Mouse (Mus musculus): ENCODE data around the gene Pla2g4d. TPM values are rescaled to one million over a fixed set of nuclear protein-coding genes. Genes with fewer than 3 reads are reported as not detected.

The Pla2g4d gene
- polyA plus RNA-seq, 1 experiment from 2014 or later, result 0.09 TPM

DNA sequence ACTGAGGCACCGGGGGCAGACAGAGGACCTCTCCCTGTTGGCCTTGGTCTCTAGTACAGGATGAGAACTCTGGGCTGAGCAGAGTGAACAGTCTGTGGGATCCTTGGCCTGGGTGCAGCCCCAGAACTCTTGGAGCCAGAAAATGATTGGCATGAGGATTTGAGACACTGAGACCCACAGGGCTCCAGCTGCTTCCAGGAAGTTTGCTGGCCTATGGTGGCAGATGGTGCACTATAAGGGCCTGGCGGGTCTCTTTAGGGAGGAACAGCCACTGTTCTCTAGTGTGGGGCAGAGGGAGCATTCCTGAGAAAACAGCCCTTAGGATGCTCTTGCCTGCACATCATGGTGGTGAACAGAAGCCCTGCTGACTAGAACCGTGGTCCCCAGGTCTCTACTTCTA, 596 bp downstream of the Pla2g4d start:
- H3K27ac ChIP-seq, result no peak overlapping the region
- no peaks in the 10 kb centered on the region for H3K27me3 ChIP-seq
- no peak overlapping the region for H3K4me3 ChIP-seq
- 83% methylated on average over 3 of the region's 3 CpGs for WGBS
- H3K4me1 ChIP-seq, result no peaks in the 10 kb centered on the region
- no peaks in the 10 kb centered on the region for H3K9me3 ChIP-seq
- no peak overlapping the region for H3K9ac ChIP-seq
- H3K4me2 ChIP-seq (replicated peaks), result no peak overlapping the region
- ATAC-seq (ENCODE audit: insufficient number of reproducible peaks, insufficient read depth, low FRiP score, low TSS enrichment), result no peak
- no peaks in the 10 kb centered on the region for H3K36me3 ChIP-seq

DNA sequence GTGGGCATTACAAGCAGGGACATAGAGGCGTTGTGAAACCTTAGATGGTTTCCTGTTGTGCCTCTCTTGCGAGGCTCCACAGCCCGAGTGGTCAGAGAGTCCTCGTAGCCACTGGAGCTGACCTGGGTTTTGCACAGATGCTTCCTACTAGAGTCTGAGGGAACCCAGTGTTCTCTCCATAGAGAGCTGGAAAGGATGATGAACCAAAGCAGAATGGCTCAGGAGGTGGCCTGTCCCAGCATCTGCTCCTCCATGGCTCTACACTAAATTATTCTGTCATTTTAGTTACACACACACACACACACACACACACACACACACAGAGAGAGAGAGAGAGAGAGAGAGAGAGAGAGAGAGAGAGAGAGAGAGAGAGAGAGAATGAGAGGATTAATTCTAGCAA, 3.4 kb downstream of the Pla2g4d start:
- H3K4me1 ChIP-seq, result no peaks in the 10 kb centered on the region
- H3K27ac ChIP-seq, result no peak overlapping the region
- no peaks in the 10 kb centered on the region for H3K9me3 ChIP-seq
- no peaks in the 10 kb centered on the region for H3K27me3 ChIP-seq
- no peak overlapping the region for H3K9ac ChIP-seq
- H3K36me3 ChIP-seq, result no peaks in the 10 kb centered on the region
- WGBS, result 64% methylated on average over 4 of the region's 4 CpGs
- no peak overlapping the region for H3K4me2 ChIP-seq (replicated peaks)
- ATAC-seq (ENCODE audit: insufficient number of reproducible peaks, insufficient read depth, low FRiP score, low TSS enrichment), result no peak
- no peak overlapping the region for H3K4me3 ChIP-seq

DNA sequence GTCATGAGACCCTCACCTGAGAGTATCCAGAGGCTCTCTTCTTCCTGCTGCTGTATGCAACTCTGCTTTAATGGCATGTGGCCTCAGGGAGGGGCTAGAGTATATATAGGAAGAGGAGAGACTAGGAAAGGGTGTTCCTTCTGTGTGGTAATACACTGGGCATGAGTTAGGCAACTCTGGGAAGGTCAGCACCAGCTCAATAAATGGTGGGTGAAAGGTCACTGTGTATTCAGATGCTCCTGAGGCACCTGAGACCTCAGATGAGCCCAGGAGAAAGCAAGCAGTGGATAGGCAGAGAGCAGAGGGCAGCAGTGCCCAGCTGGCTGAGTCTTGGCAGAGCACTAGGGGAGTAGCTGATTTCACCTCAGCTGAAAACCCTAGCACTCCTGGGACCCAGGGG, 4.3 kb downstream of the Pla2g4d start:
- ATAC-seq (ENCODE audit: insufficient number of reproducible peaks, insufficient read depth, low FRiP score, low TSS enrichment), result no peak
- Histone ChIP-seq H3K9ac (no peak overlapping the region), H3K27ac (no peak overlapping the region), H3K4me3 (no peak overlapping the region), H3K36me3 (no peaks in the 10 kb centered on the region), H3K4me2 (replicated peaks) (no peak overlapping the region), H3K27me3 (no peaks in the 10 kb centered on the region), H3K9me3 (no peaks in the 10 kb centered on the region), H3K4me1 (no peaks in the 10 kb centered on the region)

DNA sequence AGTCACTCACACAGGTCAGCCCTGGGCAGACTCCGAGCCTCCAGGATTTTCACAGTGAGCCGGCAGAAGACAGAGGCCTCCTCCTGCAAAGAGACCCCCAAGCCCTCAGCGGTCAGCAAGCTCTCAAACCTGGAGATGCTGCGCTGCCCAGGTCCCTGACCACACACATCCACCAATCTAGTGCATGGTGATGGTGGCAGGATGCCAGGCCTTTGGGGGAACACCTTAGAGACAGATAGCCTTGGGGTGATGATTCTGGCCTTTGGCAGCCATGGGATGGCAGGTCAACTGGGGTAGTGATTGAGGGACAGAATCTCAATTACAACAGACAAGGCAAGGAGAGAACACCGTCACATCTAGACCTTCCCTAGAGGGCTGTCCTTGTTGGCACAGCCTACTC, 4.9 kb downstream of the Pla2g4d start:
- H3K9me3 ChIP-seq, result no peaks in the 10 kb centered on the region
- H3K27me3 ChIP-seq, result no peaks in the 10 kb centered on the region
- H3K36me3 ChIP-seq, result no peaks in the 10 kb centered on the region
- H3K27ac ChIP-seq, result no peak overlapping the region
- ATAC-seq (ENCODE audit: insufficient number of reproducible peaks, insufficient read depth, low FRiP score, low TSS enrichment), result no peak
- whole genome bisulfite sequencing, result 75% methylated on average over 5 of the region's 5 CpGs
- no peak overlapping the region for H3K9ac ChIP-seq
- H3K4me2 ChIP-seq (replicated peaks), result no peak overlapping the region
- H3K4me1 ChIP-seq, result no peaks in the 10 kb centered on the region
- H3K4me3 ChIP-seq, result no peak overlapping the region

DNA sequence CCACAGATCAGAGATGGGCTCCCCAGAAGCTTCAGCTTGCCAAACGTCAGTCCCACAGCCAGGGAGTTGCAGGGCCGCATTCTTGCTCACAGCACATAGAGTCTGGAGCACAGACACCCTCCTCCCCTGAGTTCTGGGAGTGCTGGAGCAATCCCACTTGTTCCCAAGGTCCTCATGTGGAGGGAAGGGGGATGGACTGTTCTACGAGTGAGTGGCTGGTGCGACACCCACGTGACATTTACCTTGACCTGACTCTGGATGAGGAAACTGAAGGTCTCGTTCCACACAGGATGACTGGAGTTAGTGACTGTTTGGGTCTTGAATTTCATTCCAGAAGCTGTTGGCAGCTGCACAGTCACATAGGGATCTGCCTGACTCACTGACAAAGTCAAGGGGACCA, 5.4 kb downstream of the Pla2g4d start:
- no peak for ATAC-seq (ENCODE audit: insufficient number of reproducible peaks, insufficient read depth, low FRiP score, low TSS enrichment)

DNA sequence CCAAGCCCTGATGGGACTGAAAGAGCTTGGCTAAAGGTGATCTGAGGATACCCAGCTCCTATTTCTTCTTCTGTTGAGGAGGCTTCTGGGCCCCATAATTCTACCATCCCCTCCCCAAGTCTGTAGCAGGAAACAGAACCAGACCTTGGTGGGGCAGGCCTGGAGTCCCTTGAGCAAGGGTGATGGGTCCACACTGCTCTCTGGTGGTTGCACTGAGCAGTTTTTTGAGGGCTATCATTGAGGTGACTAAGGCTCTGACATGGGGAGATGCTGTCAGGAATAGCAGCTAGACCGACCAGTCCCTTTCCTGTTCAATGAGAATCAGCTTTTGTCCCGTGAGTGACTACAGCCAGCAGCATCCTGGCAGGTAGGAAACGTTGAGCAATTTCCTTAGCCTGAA, 7.8 kb downstream of the Pla2g4d start:
- WGBS, result 49% methylated on average over 3 of the region's 3 CpGs
- H3K27me3 ChIP-seq, result no peaks in the 10 kb centered on the region

More for the DNA sequence above, 5.4 kb downstream of the Pla2g4d start:
- Histone ChIP-seq H3K27ac (no peak overlapping the region), H3K4me3 (no peak overlapping the region), H3K36me3 (no peaks in the 10 kb centered on the region), H3K9ac (no peak overlapping the region), H3K4me1 (no peaks in the 10 kb centered on the region), H3K4me2 (replicated peaks) (no peak overlapping the region), H3K9me3 (no peaks in the 10 kb centered on the region), H3K27me3 (no peaks in the 10 kb centered on the region)
- 50% methylated on average over 6 of the region's 6 CpGs for WGBS

DNA sequence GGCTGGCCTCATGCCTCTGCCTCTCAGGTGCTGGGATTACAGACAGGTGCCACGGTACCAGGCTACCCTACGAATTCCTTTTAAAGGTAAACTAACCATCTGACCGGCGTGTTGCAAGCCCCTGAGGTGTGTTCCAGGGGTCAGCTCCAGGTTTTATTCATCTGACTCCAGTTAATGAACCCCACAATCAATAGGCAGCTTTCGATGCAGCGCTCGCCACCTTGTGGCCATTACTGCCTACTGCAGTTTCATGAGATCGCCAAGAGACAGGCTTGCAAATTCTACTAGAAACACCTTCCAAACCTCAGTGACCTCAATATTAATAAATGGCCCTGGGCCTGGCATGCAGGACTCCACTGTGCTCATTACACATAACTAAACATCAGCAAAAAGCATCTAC, 9.0 kb downstream of the Pla2g4d start:
- Histone ChIP-seq H3K9me3 (no peaks in the 10 kb centered on the region), H3K4me1 (no peaks in the 10 kb centered on the region), H3K36me3 (no peaks in the 10 kb centered on the region), H3K27ac (no peak overlapping the region), H3K27me3 (no peaks in the 10 kb centered on the region), H3K9ac (no peak overlapping the region), H3K4me2 (replicated peaks) (no peak overlapping the region), H3K4me3 (no peak overlapping the region)
- no peak for ATAC-seq (ENCODE audit: insufficient number of reproducible peaks, insufficient read depth, low FRiP score, low TSS enrichment)
- WGBS, result 13% methylated on average over 8 of the region's 8 CpGs

More for the DNA sequence above, 7.8 kb downstream of the Pla2g4d start:
- Histone ChIP-seq H3K9ac (no peak overlapping the region), H3K27ac (no peak overlapping the region), H3K4me3 (no peak overlapping the region), H3K4me1 (no peaks in the 10 kb centered on the region), H3K9me3 (no peaks in the 10 kb centered on the region), H3K4me2 (replicated peaks) (no peak overlapping the region), H3K36me3 (no peaks in the 10 kb centered on the region)
- no peak for ATAC-seq (ENCODE audit: insufficient number of reproducible peaks, insufficient read depth, low FRiP score, low TSS enrichment)

DNA sequence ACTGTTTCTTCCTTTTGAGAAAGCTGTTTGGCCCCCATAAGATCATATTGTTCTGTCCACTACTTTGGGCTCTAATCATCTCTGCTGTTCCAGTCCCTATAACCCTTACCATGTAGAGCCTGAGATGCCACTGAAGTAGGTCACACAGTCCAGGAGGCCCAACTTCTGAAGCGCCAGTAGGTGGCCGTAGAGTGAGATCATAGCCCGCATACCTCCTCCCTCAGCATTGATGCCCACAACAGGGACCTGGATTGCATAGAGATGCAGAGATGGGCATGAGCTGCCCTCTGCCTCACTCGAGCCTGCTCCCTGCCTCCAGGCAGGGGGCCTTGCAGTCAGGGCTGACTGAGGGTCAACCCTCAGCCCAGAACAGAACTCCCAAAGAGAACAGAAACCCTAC, 12.0 kb downstream of the Pla2g4d start:
- H3K9me3 ChIP-seq, result no peaks in the 10 kb centered on the region
- no peaks in the 10 kb centered on the region for H3K27me3 ChIP-seq
- no peak for ATAC-seq (ENCODE audit: insufficient number of reproducible peaks, insufficient read depth, low FRiP score, low TSS enrichment)
- H3K9ac ChIP-seq, result no peak overlapping the region
- no peak overlapping the region for H3K4me3 ChIP-seq
- no peaks in the 10 kb centered on the region for H3K4me1 ChIP-seq
- H3K27ac ChIP-seq, result no peak overlapping the region
- no peak overlapping the region for H3K4me2 ChIP-seq (replicated peaks)
- WGBS, result 75% methylated on average over 4 of the region's 4 CpGs
- no peaks in the 10 kb centered on the region for H3K36me3 ChIP-seq

DNA sequence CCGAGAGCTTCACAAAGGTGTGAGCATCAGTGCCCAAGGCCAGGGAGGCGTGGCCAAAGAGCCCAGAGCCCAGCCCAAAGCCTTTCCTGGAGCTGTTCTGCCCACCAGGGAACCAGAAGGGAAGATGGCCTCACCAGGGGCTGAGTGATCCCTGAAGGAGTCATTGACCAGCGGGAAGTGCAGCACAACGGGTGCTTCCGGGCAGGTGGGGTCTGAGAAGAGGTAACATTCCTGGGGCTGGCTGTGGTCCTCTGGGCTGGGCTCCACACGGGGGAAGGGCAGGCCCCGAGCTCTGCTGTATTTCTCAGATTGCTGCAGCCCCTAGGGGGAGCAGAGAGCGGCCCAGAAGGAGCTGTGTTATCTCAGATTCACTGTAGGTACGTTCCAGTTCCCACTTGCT, 20.4 kb downstream of the Pla2g4d start:
- no peak overlapping the region for H3K4me3 ChIP-seq
- WGBS, result 1% methylated on average over 9 of the region's 9 CpGs
- H3K4me2 ChIP-seq (replicated peaks), result peak overlapping the region; percentile 23; the same call in 1 of the 2 replicates
- no peaks in the 10 kb centered on the region for H3K36me3 ChIP-seq
- peaks cover 4% of the 10 kb centered on the region; the same call in 1 of the 2 replicates for H3K27me3 ChIP-seq
- 0 out of 2 replicates have a peak, but pooled peaks cover 6% of the 10 kb centered on the region for H3K4me1 ChIP-seq
- H3K9ac ChIP-seq, result no peak overlapping the region
- H3K27ac ChIP-seq, result no peak overlapping the region
- no peaks in the 10 kb centered on the region for H3K9me3 ChIP-seq
- 0 out of 2 replicates have a peak, but pooled peaks have one; percentile 41 for ATAC-seq (ENCODE audit: insufficient number of reproducible peaks, insufficient read depth, low FRiP score, low TSS enrichment)

DNA sequence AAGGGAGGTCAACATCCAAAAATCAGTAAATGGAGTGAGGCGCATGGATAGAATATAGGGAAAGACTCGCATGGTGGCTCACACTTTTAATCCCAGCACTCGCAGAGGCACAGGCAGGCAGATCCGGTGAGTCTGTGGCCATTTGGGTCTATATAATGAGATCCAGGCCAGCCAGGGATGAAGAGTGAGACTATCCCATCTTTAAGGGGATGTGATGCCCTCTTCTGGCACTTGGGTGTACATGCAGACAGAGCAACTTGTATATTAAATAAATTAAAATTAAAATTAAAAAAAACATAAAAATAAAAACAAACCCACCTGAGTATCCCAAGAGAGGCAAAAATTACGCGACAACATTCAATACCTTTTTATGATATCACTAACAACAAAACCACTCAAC, 23.5 kb downstream of the Pla2g4d start:
- Histone ChIP-seq H3K4me3 (no peak overlapping the region), H3K4me2 (replicated peaks) (no peak overlapping the region), H3K36me3 (no peaks in the 10 kb centered on the region), H3K27ac (no peak overlapping the region), H3K9ac (no peak overlapping the region), H3K4me1 (0 out of 2 replicates have a peak, but pooled peaks cover 6% of the 10 kb centered on the region), H3K27me3 (peaks cover 4% of the 10 kb centered on the region; the same call in 1 of the 2 replicates), H3K9me3 (no peaks in the 10 kb centered on the region)
- ATAC-seq (ENCODE audit: insufficient number of reproducible peaks, insufficient read depth, low FRiP score, low TSS enrichment), result no peak
- WGBS, result 55% methylated on average over 6 of the region's 6 CpGs

DNA sequence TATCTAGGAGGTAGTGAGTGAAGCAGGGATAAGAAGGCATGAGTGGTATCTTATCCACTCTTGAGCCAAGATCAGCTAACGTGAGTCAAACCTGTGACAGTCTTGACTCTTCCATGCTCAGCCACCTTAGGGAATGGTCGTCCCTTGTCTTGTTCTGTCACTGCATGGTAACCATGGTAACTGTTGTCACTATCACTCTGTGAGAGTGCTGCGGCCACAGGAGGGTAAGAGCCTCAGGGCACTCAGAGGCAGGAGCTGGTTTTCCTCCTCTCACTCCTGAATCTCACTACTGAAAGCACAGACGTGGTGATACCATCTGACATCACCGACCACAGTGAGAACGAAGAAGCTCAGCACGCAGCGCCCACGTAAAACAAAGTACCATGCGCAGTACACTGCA, 24.1 kb downstream of the Pla2g4d start:
- ATAC-seq (ENCODE audit: insufficient number of reproducible peaks, insufficient read depth, low FRiP score, low TSS enrichment), result no peak

DNA sequence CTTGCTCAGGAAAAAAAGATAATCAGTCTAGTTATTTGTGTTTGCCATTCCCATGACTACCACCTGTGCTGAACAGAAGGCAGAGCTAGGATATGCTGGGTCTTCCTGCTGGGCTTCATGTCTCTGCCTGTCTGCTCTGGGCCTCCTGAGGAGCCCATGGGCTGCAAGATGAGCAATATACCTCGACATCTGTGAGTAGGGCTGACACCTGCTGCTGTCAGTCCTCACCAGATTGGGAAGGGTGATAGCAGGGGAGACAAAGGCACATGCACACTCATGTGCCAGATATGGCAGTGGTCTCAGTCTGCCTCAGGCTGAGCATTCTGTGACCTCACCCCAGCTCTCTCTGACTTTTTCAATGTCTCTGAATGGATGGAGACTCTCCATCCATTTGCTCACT, 26.1 kb downstream of the Pla2g4d start:
- H3K4me1 ChIP-seq, result 0 out of 2 replicates have a peak, but pooled peaks cover 6% of the 10 kb centered on the region
- H3K27me3 ChIP-seq, result no peaks in the 10 kb centered on the region
- no peaks in the 10 kb centered on the region for H3K9me3 ChIP-seq
- H3K9ac ChIP-seq, result no peak overlapping the region
- no peaks in the 10 kb centered on the region for H3K36me3 ChIP-seq
- H3K4me2 ChIP-seq (replicated peaks), result no peak overlapping the region
- ATAC-seq (ENCODE audit: insufficient number of reproducible peaks, insufficient read depth, low FRiP score, low TSS enrichment), result no peak
- 43% methylated on average over 1 of the region's 1 CpGs for WGBS
- H3K27ac ChIP-seq, result no peak overlapping the region
- H3K4me3 ChIP-seq, result no peak overlapping the region

More for the DNA sequence above, 24.1 kb downstream of the Pla2g4d start:
- WGBS, result 39% methylated on average over 10 of the region's 10 CpGs
- H3K27me3 ChIP-seq, result peaks cover 4% of the 10 kb centered on the region; the same call in 1 of the 2 replicates
- no peak overlapping the region for H3K9ac ChIP-seq
- H3K4me1 ChIP-seq, result 0 out of 2 replicates have a peak, but pooled peaks cover 6% of the 10 kb centered on the region
- H3K4me2 ChIP-seq (replicated peaks), result 0 out of 2 replicates have a peak overlapping the region, but pooled peaks have one; percentile 8
- no peaks in the 10 kb centered on the region for H3K36me3 ChIP-seq
- no peaks in the 10 kb centered on the region for H3K9me3 ChIP-seq
- no peak overlapping the region for H3K27ac ChIP-seq
- no peak overlapping the region for H3K4me3 ChIP-seq

DNA sequence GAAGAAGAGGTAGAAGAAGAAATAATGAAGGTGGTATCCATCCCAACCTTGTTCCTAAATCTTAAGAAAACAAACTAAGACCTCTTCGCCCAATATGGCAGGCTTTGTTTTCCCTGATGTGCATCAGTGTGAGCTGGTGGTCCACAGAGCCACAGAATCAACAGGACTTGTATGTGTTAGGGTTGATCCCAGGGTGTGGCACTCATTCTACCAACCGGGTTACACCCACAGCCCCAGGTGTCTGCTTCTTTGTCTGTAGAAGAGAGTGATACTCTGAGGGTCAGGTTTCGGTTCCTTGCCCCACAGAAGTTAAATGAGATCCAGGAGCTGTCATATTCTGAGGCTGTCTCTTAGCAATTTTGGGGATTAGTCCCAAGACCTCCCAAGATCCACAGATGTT, 27.7 kb downstream of the Pla2g4d start:
- Histone ChIP-seq H3K27ac (no peak overlapping the region), H3K9me3 (no peaks in the 10 kb centered on the region), H3K4me3 (no peak overlapping the region), H3K9ac (no peak overlapping the region), H3K27me3 (no peaks in the 10 kb centered on the region), H3K4me1 (0 out of 2 replicates have a peak, but pooled peaks cover 6% of the 10 kb centered on the region), H3K4me2 (replicated peaks) (no peak overlapping the region), H3K36me3 (no peaks in the 10 kb centered on the region)
- 67% methylated on average over 3 of the region's 3 CpGs for WGBS
- no peak for ATAC-seq (ENCODE audit: insufficient number of reproducible peaks, insufficient read depth, low FRiP score, low TSS enrichment)
